Mouse (Mus musculus) hindbrain, embryonic 11.5 days (tissue): ENCODE data around the gene Dlg2. TPM values are rescaled to one million over a fixed set of nuclear protein-coding genes. Genes with fewer than 3 reads are reported as not detected.

ENCODE experiments used
- ATAC-seq: fragments of 200-750 bp; cut with Nextera tagmentation; 2 replicates; pipeline ENCODE4 v1.8.0; 2017; ENCODE audit warnings: mild to moderate bottlenecking, moderate TSS enrichment, moderate library complexity; ENCODE audit not compliant: low FRiP score
- DNase-seq: peaks from one replicate; pipeline ENCODE4 v3.0.0-alpha.2; 2015; ENCODE audit warnings: low spot score
- H3K27ac ChIP-seq: fragments of 300-500 bp; sonication (generic); 2 replicates; pipeline ENCODE4 v1.5.1; 2014; ENCODE audit warnings: mild to moderate bottlenecking, low read depth, low read length
- H3K27me3 ChIP-seq: fragments of 300-500 bp; sonication (generic); 2 replicates; pipeline ENCODE4 v1.6.1; 2014; ENCODE audit warnings: mild to moderate bottlenecking, low read length, moderate library complexity, mixed read lengths; ENCODE audit not compliant: control insufficient read depth, insufficient read depth
- H3K36me3 ChIP-seq: fragments of 300-500 bp; sonication (generic); 2 replicates; pipeline ENCODE4 v1.6.1; 2014; ENCODE audit warnings: mild to moderate bottlenecking, low read length, moderate library complexity, mixed read lengths; ENCODE audit not compliant: control insufficient read depth, insufficient read depth
- H3K4me1 ChIP-seq: fragments of 300-500 bp; sonication (generic); replicated peaks from 2 replicates; pipeline ENCODE4 v1.6.1; 2014; ENCODE audit warnings: low read length, mixed read lengths; ENCODE audit not compliant: control insufficient read depth, insufficient read depth
- H3K4me2 ChIP-seq: fragments of 300-500 bp; sonication (generic); replicated peaks from 2 replicates; pipeline ENCODE4 v1.6.1; 2014; ENCODE audit warnings: mild to moderate bottlenecking, low read depth, low read length
- H3K4me3 ChIP-seq: fragments of 300-500 bp; sonication (generic); 2 replicates; pipeline ENCODE4 v1.5.1; 2014; ENCODE audit warnings: low read depth, low read length
- H3K9ac ChIP-seq: fragments of 300-500 bp; sonication (generic); 2 replicates; pipeline ENCODE4 v1.6.1; 2014; ENCODE audit warnings: low read depth, low read length
- H3K9me3 ChIP-seq: fragments of 300-500 bp; sonication (generic); 2 replicates; pipeline ENCODE4 v1.6.1; 2016; ENCODE audit warnings: low read length; ENCODE audit not compliant: control insufficient read depth
- WGBS: fragments of 180-500 bp; shearing (Covaris S2); extraction: QIAGEN DNeasy Blood & Tissue Kit; methylation state at CpG from one replicate; pipeline ENCODE4 v1.1.7; 2014; 5-methylcytosine and 5-hydroxymethylcytosine counted together
- polyA plus RNA-seq: library from polyadenylated mRNA; unstranded; fragments of >200 nt; fragmentation: Nextera tagmentation; extraction: Ambion mirVana; gene quantifications from 2 replicates; pipeline ENCODE4 v1.2.1, GENCODE M21; 2014

Gene Dlg2
- polyA plus RNA-seq, 1 experiment from 2014 or later, result 3.1 TPM

GRCm38 (mm10) chr7:92447938-92448337 lies 1971.5 kb downstream of the Dlg2 start:
- Histone ChIP-seq H3K4me1 (no peaks in the 10 kb centered on the region), H3K27me3 (no peaks in the 10 kb centered on the region), H3K9ac (no peak overlapping the region), H3K4me2 (no peak overlapping the region), H3K27ac (no peak overlapping the region), H3K36me3 (no peaks in the 10 kb centered on the region), H3K4me3 (no peak overlapping the region), H3K9me3 (no peaks in the 10 kb centered on the region)
- ATAC-seq (no peak), DNase-seq (no peak)
- 86% methylated on average over 6 of the region's 6 CpGs for WGBS

GRCm38 (mm10) chr7:92448782-92449575 lies 1972.5 kb downstream of the Dlg2 start:
- Histone ChIP-seq H3K27me3 (no peaks in the 10 kb centered on the region), H3K4me1 (no peaks in the 10 kb centered on the region), H3K4me2 (no peak overlapping the region), H3K36me3 (no peaks in the 10 kb centered on the region), H3K9me3 (no peaks in the 10 kb centered on the region), H3K27ac (no peak overlapping the region), H3K9ac (no peak overlapping the region), H3K4me3 (no peak overlapping the region)
- ATAC-seq (no peak), DNase-seq (no peak)
- WGBS, result 82% methylated on average over 7 of the region's 7 CpGs

- no peak overlapping the region for H3K27ac ChIP-seq
- DNase-seq (no peak), ATAC-seq (no peak)
- H3K4me2 ChIP-seq, result no peak overlapping the region
- H3K4me1 ChIP-seq, result no peaks in the 10 kb centered on the region
- no peaks in the 10 kb centered on the region for H3K27me3 ChIP-seq
- H3K4me3 ChIP-seq, result no peak overlapping the region
- no peaks in the 10 kb centered on the region for H3K9me3 ChIP-seq
- H3K36me3 ChIP-seq, result no peaks in the 10 kb centered on the region
- no peak overlapping the region for H3K9ac ChIP-seq
- 70% methylated on average over 2 of the region's 2 CpGs for WGBS
Measured at GRCm38 (mm10) chr7:92454176-92454575, 1977.7 kb downstream of the Dlg2 start.

- no peak overlapping the region for H3K27ac ChIP-seq
- H3K9me3 ChIP-seq, result no peaks in the 10 kb centered on the region
- no peaks in the 10 kb centered on the region for H3K4me1 ChIP-seq
- 62% methylated on average over 5 of the region's 5 CpGs for WGBS
- H3K4me2 ChIP-seq, result no peak overlapping the region
- no peaks in the 10 kb centered on the region for H3K36me3 ChIP-seq
- H3K27me3 ChIP-seq, result no peaks in the 10 kb centered on the region
- DNase-seq (no peak), ATAC-seq (no peak)
- H3K9ac ChIP-seq, result no peak overlapping the region
- H3K4me3 ChIP-seq, result no peak overlapping the region
Measured at GRCm38 (mm10) chr7:92455927-92456326, 1979.5 kb downstream of the Dlg2 start.

GRCm38 (mm10) chr7:92457791-92458190 lies 1981.3 kb downstream of the Dlg2 start:
- no peaks in the 10 kb centered on the region for H3K36me3 ChIP-seq
- no peaks in the 10 kb centered on the region for H3K9me3 ChIP-seq
- 55% methylated on average over 4 of the region's 4 CpGs for WGBS
- no peak overlapping the region for H3K27ac ChIP-seq
- no peak for ATAC-seq
- H3K4me3 ChIP-seq, result no peak overlapping the region
- no peak overlapping the region for H3K4me2 ChIP-seq
- no peak overlapping the region for H3K9ac ChIP-seq
- DNase-seq, result no peak
- H3K4me1 ChIP-seq, result no peaks in the 10 kb centered on the region
- no peaks in the 10 kb centered on the region for H3K27me3 ChIP-seq

- Histone ChIP-seq H3K9ac (no peak overlapping the region), H3K4me3 (no peak overlapping the region), H3K9me3 (no peaks in the 10 kb centered on the region), H3K4me1 (no peaks in the 10 kb centered on the region), H3K27me3 (no peaks in the 10 kb centered on the region), H3K4me2 (no peak overlapping the region), H3K36me3 (no peaks in the 10 kb centered on the region), H3K27ac (no peak overlapping the region)
- ATAC-seq, result no peak
- DNase-seq, result no peak
- 86% methylated on average over 4 of the region's 4 CpGs for WGBS
Measured at GRCm38 (mm10) chr7:92458308-92458707, 1981.8 kb downstream of the Dlg2 start.

- H3K4me3 ChIP-seq, result no peak overlapping the region
- ATAC-seq, result no peak
Measured at GRCm38 (mm10) chr7:92460578-92460977, 1984.1 kb downstream of the Dlg2 start.

GRCm38 (mm10) chr7:92461256-92461655 lies 1984.8 kb downstream of the Dlg2 start:
- H3K36me3 ChIP-seq, result no peaks in the 10 kb centered on the region
- ATAC-seq, result no peak
- no peaks in the 10 kb centered on the region for H3K4me1 ChIP-seq
- H3K27me3 ChIP-seq, result no peaks in the 10 kb centered on the region
- H3K4me3 ChIP-seq, result no peak overlapping the region
- no peak for DNase-seq
- H3K9me3 ChIP-seq, result no peaks in the 10 kb centered on the region
- H3K4me2 ChIP-seq, result no peak overlapping the region
- H3K9ac ChIP-seq, result no peak overlapping the region
- 84% methylated on average over 3 of the region's 3 CpGs for WGBS
- H3K27ac ChIP-seq, result no peak overlapping the region

More at GRCm38 (mm10) chr7:92460578-92460977, 1984.1 kb downstream of the Dlg2 start:
- Histone ChIP-seq H3K4me1 (no peaks in the 10 kb centered on the region), H3K9me3 (no peaks in the 10 kb centered on the region), H3K9ac (no peak overlapping the region), H3K36me3 (no peaks in the 10 kb centered on the region), H3K27me3 (no peaks in the 10 kb centered on the region), H3K27ac (no peak overlapping the region), H3K4me2 (no peak overlapping the region)
- DNase-seq, result no peak
